Mouse (Mus musculus): ENCODE data around the gene Apon.
A peak's percentile ranks its signal among the peaks of the same experiment; 100 is the strongest.
"Not testable (repeated sequence)": the region's sequence is repeated elsewhere in the genome, so short reads cannot be mapped to it uniquely, and the experiment has no call there.

Apon gene

DNA sequence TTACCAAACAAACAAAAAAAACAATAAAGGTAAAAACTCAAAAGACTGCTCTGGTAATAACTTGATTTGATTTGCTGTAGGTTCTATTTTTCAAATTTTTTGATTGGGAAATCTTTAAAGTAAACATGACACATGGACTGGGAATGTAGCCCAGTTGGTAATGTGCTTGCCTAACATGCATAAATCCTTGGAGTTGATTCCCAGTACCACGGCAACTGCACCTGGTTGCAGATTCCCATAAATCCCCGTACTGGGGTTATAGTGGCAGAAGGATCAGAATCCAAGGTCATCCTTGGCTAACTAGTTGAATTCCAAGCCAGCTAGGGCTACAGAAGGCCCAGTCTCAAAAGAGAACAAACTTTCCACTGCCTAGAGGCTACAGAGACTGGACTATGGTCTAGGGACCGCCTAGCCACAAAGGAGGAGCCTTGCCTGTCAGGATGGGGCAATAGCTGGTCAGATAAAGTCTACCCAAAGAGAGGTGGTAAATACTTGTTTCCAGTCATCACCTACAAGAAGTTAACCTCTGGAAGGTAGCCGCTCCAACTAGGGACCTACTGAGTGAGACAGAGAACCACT lies at the start of gene Apon:
Apon (plus strand) TSS at position 420 of the 579 bp plus-strand sequence.
- DNase-seq, result no peak

DNA sequence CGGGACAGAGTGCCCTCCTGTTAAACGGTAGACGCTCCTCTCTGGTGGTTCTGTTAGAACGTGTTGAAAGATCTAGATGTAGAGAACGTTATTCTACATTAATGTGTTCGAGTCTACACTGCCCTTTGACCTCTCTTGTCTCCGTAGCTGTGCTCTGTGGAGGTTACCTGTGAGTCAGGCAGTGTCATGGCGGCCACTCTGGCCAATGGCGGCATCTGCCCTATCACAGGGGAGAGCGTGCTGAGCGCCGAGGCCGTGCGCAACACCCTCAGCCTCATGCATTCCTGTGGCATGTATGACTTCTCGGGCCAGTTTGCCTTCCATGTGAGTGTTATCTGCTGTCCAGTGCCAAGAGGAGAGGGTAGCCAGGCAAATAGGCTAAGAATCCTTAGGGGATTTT lies 49.0 kb upstream of the Apon start:
- no peak for DNase-seq

DNA sequence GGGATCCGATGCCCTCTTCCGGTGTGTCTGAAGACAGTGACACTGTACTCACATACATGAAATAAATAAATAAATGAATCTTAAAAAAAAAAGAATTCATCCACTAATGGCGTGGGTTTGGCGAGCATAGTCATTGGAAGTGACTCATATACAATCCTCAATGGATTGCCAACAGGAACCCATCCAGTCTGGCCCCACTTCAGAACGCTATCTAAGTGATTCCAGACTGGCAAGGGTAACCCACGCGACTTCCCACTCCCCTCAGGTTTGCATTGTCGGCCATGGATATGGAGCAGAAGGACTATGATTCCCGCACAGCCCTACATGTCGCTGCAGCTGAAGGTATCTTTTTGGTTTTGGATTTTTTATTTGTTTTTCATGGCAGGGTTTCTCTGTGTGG lies 45.6 kb upstream of the Apon start:
- DNase-seq, result no peak

DNA sequence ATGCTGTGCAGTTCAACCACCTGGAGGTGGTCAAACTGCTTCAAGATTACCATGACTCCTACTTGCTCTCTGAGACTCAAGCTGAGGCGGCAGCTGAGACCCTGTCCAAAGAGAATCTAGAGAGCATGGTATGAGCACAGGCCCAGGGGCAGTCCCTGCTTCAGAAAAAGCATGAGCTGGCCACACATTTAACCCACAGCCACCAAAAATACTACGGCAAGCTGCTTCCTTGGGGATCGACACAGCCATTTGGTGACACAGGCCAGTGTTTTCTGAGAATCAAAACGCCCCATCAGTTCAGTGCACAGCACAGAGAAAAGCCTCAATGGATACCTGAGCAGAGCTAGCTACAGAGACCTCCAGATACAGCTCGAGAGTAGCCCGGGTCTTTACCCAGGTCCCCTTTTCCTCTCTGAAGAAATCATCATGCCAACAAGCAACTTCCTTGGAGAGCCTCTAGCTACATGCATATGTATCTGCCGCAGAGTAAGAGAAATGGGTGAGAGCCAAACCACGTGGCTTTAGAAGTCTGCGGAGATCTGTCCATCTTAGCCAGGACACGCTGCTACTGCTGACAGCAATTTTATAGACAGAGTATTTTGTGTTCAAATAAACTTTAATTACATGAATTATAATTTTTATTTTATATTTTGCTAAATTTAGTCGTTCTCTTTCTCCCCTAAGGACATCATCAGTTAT lies 44.4 kb upstream of the Apon start:
- no peak for DNase-seq

DNA sequence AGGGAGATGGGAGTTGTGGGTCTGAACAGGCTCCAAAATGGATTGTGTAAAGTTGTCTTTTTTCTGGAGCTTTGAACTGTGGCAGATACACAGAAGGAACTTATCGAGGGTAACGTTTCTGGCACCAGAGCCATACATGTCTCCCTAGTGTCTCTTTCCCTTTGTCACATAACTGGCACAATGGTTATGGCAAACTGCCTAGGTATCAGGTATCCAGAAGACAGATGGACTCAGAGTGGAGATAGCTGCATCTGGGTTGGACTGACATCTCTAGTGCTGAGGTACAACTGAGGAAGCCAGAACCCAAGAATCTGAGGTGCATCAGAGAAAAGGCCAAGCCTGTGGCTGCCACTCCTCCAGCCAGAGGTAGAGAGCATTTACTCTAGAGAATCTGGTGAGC lies 43.8 kb upstream of the Apon start:
- DNase-seq, result no peak

DNA sequence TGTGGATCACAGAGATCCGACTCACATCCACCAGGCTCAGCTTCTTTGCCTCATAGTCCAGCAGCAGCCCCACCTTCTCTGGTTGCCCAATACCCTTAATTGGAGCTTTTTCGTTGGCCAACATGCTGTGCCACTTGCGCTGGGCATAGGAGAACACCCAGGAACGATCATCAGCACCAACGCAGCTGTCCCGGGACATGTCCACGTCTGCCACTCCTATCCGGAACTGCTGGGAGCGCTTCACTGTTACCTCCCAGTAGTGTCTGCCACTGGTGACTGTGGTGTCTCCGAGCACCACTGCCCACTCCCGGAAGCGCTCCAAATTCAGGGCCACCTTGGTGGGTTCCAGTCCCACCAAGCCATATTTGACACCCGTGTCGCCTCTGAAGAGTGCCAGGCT lies 42.9 kb upstream of the Apon start:
- DNase-seq, result peak; percentile 16

DNA sequence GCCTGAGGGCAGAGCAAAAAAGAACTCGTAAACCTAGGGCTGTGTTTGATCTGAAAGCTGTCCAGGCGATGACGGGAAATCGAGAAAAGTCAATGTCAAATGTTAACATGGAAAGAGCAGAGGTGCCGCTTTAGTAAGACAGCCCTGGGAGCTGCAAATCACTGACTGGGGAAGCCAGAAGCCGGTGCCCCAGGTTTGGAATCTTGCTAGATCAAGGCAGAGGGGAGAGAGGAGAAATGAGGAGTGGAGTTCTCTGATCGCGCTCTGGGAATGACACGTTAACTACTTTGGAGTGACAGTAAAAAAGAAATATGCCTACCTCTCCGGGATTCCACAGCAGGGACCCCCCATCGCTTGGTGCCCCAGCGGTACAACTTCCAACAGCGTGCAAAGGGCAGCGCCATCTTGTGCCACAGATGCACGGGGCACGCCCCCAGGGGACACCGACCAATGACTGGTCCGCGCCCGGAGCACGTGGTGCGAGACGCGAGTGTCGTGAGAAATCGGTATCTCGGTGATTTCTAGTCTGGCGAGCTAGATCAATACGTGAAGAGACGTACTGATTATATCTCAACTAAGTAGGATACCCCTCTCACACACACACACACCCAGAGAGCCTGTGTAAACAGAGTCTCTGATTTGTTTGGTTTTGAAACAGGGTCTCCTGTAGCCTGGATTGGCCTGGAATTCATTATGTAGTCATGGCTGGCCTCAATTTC lies 42.3 kb upstream of the Apon start, which contains the start of gene Spryd4:
Spryd4 (minus strand) TSS at position 418 of the 719 bp plus-strand sequence.
- DNase-seq, result peak; percentile 88

DNA sequence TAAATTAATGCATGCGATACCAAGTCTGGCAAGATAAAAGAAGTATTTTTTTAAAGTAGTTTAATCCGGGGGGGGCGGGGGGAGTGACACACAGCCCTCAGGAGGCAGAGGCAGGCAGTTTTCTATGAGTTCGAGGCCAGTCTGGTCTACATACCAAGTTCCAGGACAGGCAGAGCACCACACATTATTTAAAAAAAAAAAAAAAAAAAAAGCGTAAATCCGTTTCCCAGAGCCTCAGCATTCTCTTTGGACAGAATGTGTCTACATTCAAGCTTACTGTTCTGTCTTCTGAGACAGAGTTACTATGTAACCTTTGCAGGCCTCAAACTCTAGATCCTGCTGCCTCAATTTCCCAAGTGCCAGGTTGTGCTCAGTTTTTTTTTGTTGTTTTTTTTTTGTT lies 41.7 kb upstream of the Apon start:
- no peak for DNase-seq

DNA sequence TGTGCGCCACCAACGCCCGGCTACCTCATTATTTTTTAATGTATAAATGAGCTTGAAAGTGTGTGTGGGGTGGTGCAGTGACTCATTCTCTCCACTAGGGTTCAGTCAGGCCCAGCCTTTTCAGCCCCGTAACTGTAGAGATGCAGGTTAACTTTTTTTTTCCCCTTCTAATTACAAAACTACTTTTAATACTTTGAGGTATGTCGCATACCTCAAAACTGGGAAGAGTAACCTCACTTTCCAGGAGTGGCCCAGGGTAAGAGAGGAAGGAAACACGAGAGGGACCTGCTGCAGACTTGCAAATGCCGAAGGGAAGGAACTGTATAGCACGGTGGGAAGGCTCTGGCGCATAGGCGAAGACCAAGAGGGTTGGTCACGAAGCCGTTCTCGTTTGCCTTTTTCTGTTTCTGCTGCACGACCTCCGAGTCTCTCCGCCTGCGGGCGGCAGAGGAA lies 41.0 kb upstream of the Apon start:
- DNase-seq, result peak; percentile 75

DNA sequence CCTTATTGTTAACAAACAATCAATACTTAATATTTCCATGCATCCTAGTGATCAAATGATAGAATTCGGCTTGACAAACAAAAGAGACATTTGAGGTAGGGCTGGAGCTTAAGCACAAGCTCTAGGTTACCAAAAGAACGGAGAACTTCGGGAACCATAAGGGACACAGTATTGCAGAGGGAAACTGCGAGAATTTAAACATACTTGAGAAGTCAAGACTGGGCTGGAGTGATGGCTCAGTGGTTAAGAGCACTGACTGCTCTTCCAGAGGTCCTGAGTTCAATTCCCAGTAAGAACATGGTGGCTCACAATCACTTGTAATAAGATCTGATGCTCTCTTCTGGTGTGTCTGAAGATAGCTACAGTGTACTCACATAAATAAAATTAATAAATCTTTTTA lies 39.8 kb upstream of the Apon start:
- DNase-seq, result not testable (repeated sequence)

DNA sequence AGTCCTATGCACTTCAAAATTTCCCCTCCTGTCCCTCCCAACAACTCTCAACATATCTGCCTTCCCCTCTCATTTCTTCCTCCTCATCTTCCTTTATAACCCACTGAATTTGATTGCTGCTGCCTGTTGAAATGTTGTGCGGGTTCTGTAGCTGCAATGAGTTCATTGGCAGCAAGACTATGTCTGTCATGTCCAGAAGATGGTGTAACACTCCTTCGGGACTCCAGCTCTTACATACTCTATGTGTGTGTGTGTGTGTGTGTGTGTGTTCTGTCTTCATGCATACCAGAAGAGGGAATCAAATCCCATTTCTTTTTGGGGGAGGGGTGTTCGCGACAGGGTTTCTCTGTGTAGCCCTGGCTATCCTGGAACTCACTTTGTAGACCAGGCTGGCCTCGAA lies 38.9 kb upstream of the Apon start:
- no peak for DNase-seq

DNA sequence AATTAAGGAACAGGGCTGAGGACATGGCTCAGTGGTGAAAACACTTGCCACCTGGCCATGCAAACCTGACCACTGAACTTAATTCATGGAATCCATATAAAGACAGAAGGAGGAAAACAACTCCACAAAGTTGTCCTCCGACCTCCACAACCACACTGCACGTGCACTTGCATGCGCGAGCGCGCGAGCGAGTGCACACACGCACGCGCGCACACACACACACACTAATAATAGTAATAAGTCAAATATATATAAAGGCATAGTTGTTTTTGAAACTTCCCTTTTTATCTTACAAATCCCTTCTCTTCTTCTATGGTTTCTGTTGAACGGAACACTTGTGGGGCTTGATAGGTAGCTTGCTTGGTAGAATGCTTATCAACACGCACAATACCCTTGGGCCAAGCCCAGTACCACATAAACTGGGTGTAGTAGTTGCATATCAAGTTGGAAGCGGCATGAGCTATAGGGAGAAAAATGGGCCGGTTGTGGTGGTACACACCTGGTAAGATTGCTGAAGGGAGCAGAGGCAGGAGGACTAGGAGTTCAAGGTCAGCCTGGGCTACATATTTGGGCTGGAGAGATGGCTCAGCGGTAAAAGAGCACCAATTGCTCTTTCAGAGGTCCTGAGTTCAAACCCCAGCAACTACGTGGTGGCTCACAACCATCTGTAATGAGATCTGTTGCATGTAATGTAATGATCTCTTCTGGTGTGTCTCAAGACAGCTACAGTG lies 35.3 kb upstream of the Apon start:
- DNase-seq, result no peak

DNA sequence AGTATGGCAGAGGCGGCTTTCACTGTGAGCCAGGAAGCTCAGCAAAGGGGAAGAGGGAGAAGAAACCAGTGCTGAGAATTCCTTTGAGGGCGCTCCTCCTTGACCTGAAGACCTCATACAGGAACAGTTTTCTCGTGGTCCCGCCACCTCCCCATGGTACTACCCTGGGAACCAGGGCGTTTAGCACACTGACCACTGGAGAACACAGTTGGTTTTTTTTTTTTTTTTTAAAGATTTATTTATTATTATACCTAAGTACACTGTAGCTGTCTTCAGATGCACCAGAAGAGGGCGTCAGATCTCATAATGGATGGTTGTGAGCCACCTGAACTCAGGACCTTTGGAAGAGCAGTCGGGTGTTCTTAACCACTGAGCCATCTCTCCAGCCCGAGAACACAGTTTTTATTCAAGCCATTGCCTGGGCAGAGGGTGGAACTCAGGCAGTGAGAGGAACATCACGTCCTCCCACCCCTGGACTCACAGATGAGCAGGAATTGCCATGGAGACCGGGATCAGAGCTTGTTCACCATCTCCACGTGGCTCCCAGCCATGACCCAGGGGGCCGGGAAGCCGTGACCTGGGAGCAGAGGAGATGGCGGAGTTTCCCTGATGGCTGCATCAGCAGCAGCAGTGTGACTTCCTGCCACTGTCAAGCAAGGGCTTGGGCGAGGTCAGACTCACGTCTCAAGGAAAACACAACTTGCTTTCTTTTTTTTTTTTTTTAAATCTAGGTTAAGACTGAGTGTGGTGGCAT lies 32.2 kb upstream of the Apon start:
- DNase-seq, result peak; percentile 6

DNA sequence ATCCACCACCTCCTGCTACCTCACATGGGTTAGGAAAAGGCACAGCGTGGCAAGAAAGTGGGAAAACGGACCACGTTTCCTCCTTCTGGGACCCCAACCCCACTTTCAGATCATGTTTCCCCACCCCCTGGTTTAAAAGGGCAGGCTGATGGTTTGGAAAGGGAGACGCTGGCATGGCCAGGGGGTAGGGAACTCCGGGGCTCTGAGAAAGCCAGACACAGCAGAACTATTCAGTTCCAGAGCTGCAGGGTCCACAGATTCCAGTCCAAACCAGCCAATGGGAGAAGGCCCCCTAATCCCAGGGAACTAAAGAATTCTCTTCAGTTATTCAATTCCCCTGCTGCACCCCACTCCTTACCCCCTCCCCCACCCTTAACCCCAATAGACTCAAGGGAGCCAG lies 28.8 kb upstream of the Apon start:
- DNase-seq, result no peak

DNA sequence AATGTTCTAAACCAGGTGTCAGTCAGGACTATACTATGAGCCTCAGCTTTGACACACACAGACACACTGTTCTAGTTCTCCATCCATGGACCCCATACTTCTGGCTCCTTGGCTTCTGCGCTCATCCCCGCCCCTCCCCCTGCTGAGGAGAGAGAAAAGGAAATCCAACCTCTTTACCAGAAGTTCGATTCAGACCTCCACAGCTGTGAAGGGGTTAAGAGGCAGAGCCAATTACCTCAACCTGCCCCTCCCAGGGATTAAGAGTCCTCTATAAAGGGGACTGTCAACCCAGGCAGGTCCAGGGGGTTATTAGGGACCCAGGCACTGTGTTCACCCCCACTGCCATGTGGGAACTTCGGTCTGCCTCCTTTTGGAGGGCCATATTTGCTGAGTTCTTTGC lies 28.4 kb upstream of the Apon start, which contains the start of gene Mip:
Mip (plus strand) TSS at position 301 of the 400 bp plus-strand sequence.
- no peak for DNase-seq

DNA sequence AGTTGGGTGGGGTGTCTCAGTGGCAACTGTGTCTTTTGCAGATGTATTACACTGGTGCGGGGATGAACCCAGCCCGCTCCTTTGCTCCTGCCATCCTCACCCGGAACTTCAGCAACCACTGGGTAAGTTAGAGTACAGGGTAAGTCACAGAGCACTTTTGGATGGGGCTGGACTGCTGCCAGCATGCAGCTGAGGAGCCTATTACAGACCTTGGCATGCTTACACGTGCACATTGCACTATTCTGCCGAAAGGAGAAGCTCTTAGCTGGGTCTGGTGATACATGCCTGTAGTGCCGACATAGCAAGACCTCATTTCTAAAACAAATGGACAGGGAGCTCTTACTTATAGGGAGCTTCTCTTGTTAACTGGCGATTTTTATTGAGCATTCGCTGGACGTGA lies 26.3 kb upstream of the Apon start:
- DNase-seq, result no peak

DNA sequence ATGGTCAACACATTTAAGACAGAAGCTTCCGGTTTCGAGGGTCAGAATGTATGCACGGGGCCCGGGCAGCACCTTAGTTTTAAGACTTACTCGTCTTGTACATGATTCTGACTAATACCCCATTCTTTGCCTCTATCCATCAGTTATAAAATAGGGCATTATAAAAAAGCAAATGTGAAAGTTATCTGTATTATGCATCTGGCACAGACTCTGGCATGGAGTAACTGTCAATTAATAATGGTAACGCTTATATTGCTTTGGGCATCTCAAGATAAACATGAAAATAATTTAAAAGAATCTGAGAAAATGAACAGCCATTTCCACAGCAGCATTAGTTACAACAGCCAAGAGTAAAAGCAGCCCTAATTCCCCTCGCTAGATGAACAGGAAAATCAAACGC lies 25.9 kb upstream of the Apon start:
- no peak for DNase-seq

DNA sequence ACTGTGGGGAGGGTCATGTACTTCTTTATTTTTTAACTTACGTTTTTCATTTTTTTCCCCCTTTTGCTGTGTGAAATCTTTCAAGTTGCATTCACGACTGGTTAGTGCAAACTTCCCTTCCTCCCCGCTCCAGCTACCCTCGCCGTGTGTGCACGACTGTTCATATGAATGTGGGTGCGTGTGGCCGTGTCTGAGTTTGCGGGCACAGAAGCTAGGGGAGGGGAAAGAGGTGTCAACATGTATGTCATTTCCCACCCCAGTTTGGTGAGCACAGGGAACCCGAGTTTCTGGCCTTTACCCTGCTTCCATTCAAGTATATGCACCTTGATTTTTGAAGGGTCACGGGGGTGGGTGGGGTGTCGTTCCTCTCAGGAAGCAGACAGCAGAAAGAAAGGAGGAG lies 23.3 kb upstream of the Apon start:
- peak; percentile 21 for DNase-seq

DNA sequence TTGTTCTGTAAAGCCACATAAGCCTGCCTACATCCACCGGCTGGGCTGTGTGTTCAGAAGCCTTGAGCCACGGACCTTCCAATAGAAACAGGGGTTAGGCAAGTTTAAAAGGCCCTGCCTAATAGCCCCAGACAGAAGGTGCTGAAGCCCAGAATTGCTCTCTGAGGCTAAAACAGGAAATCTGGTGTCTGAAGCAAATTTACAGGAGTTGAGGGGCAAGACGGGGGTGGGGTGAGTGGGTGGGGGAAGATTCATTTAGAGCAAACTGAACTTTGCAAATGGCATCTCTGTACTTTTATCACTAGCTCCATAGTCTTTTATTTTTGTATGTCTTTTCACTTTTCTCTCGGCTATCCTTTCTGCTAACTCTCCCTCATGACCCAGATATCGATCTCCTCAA lies 22.8 kb upstream of the Apon start:
- DNase-seq, result peak; percentile 21

DNA sequence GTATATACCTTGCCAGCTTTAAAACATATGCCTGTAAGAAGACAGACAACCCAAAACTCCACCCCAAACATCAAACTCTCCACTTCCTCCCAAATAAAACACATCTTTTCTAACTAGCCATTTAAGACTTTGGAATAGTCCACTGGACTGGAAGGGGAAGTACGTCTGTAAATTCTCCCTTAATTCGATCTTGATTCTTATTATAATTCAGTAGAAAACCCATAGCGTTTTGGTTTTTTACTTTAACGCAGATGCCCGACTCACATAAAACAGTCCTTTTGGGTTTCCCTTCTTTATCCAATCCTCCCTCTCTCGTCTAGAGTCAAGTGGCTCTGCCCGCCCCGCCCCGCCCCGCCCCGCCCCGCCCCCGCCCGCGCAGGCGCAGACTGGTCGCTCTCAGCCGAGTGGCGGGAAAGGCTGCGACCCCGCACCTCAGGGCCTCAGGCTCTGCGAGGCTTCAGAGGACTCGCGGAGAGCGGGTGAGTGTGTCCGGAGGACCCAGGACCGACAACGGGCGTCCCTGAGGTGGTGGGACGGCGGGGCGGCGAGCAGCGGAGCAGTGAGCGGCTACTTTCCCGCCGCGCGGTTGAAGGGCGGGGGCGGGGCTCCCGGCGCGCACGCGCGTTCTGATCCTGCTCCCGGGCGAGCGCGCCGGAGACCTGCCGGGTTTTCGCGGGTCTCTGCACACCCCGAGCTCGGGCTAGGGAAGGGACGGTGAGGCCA lies 22.0 kb upstream of the Apon start, which contains the start of gene Timeless:
Timeless (plus strand) TSS at position 369 of the 723 bp plus-strand sequence.
- peak; percentile 93 for DNase-seq

DNA sequence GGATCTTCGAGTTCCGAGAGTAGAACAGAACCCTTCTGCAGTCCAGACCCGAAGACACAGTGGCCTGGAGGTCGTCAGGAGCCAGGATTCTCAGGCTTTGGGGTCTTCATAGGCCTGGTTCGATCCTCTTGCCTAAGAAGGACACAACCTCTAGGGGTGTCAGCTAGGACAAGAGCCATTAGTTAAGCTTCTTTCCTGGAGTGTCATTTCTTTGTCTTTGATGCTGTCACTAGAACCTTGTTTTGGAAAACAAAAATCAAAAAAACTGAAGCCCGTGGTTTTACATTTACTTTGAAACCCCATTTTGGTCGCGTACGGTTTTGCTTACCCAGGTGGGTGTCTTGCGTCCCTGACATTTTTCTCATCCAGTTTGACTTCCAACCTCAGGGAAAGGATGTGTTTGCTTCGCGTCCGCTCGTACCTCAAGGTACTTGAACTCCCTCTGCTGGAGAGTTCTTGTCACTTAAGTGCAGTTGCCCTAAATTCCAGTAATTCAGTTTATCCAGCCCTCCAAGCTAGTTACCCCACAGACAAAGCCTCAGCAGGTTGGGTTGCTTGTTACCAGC lies 21.4 kb upstream of the Apon start:
- DNase-seq, result peak; percentile 71

Data from thymus, postnatal 25 days (tissue).